Mouse (Mus musculus): ENCODE data around the gene Pnkd.
"Not testable (repeated sequence)": the region's sequence is repeated elsewhere in the genome, so short reads cannot be mapped to it uniquely, and the experiment has no call there.

Pnkd gene

DNA sequence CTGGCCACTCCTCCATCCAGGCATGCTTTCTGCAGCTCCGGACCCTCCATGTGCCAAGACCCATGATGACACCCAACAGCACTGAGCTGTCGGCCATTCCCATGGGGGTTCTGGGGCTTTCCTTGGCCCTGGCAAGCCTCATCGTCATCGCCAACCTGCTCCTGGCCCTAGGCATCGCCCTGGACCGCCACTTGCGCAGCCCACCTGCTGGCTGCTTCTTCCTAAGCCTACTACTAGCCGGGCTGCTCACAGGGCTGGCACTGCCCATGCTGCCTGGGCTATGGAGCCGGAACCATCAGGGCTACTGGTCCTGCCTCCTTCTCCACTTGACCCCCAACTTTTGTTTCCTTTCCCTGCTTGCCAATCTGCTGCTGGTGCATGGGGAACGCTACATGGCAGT lies 6.2 kb upstream of the Pnkd start, which contains the start of gene Gpbar1:
Gpbar1 (plus strand) TSS at position 13 of the 400 bp plus-strand sequence.
- DNase-seq (ENCODE audit: low spot score in 2 of 2) = no peak

GRCm38 (mm10) chr1:74278988-74279387 lies 5.7 kb upstream of the Pnkd start:
- no peak for DNase-seq (ENCODE audit: low spot score in 2 of 2)

- DNase-seq (ENCODE audit: low spot score in 2 of 2) = no peak
Measured at GRCm38 (mm10) chr1:74280591-74281325, 4.0 kb upstream of the Pnkd start.

DNA sequence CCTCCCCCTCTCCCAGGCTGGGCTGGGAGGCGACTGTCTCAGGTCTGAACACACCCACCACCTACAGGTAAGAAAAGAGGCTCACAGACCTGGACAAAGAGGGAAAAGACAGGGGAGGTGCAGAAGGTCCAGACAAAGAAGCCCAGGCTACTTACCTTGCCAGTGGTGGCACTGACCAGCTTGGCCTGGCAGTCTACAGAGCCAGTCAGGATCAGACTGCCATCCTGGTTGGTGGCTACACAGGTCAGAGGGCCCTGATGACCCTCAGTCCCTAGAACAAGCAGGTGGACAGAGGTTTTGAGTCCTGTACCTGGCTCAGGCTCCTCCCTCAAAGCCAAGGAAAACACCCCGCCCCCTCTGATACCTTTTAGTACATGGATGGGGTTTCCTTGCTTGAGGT lies 3.4 kb upstream of the Pnkd start:
- no peak for DNase-seq (ENCODE audit: low spot score in 2 of 2)

- no peak for DNase-seq (ENCODE audit: low spot score in 2 of 2)
Measured at GRCm38 (mm10) chr1:74281886-74282285, 2.8 kb upstream of the Pnkd start.

- DNase-seq (ENCODE audit: low spot score in 2 of 2) = no peak
Measured at GRCm38 (mm10) chr1:74282896-74283625, 1.7 kb upstream of the Pnkd start.

DNA sequence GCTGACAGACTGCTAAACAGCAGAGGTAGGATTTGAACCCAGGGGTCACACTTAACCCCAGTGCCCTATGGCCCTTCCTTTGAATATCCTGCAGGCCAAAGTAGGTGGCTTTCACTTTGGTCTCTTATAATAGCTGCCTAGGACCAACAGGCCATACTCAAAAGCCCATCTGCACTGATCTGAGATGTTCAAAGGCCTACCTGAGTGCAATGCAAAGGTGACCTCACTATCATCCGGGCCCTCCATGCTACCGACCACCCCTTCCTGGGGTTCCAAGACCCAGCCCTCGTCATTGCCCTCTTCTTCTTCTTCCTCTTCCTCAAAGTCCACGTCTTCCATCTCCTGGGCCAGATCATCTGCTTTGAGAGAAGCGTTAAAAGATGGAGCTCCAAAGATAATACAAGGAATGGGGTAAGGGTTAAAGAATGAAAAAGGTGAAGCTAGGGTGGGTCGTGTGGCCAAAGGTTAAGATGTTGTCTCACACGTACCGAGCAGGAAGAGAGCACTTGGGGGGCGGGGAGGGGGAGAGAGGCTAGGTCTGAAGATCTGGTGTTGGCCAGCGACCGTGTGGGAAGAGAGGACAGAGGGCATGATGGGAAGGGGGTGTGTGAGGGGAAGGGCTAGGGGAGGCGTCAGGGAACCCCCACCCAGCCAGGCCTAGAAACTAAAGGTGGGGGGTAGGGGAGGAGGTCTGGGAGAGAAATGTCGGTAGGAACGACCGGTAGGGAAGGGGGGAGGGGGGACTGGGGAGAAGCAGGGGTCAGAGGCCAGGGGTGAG lies 855 bp upstream of the Pnkd start:
- peak in 1 of 2 experiments; percentile 57 for DNase-seq (ENCODE audit: low spot score in 2 of 2)

- DNase-seq (ENCODE audit: low spot score in 2 of 2) = no peak
Measured at GRCm38 (mm10) chr1:74285212-74286010, 681 bp downstream of the Pnkd start.

DNA sequence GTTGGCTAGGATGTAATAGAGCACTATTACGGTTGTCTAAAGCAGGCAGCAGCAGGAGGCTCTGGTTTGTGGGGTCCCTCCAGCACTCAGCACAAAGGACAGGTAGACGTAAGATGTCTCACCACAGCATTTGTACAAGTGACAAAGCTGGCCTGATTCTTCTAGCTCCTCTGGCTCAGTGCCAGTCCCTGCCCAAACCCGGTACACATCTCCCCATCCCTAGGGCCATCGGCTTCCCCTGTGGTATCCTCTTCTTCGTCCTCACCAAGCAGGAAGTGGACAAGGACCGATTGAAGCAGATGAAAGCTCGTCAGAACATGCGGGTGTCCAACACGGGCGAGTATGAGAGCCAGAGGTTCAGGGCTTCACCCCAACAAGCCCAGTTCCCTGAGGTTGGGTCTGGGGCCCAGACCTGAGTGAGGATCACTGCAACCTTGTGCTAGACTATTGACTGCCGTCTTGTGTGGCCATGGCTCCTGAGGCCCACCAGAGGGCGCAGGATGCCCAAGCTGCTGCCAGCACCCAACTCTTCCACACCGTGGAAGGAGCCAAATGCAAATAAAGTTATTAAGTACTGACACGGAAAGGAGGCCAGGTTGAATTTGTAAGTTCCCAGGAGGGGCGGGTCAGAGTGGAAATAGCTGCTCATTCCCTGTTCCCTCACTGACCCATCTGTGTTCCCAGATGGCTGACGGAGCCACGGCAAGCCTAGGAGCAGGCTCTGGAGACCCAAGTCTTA lies 2.3 kb downstream of the Pnkd start:
- DNase-seq (ENCODE audit: low spot score in 2 of 2) = not testable (repeated sequence)

- DNase-seq (ENCODE audit: low spot score in 2 of 2) = no peak
Measured at GRCm38 (mm10) chr1:74288327-74288726, 3.6 kb downstream of the Pnkd start.

- DNase-seq (ENCODE audit: low spot score in 2 of 2) = no peak
Measured at GRCm38 (mm10) chr1:74289248-74289647, 4.5 kb downstream of the Pnkd start.

- DNase-seq (ENCODE audit: low spot score in 2 of 2) = no peak
Measured at GRCm38 (mm10) chr1:74289740-74290139, 5.0 kb downstream of the Pnkd start.

DNA sequence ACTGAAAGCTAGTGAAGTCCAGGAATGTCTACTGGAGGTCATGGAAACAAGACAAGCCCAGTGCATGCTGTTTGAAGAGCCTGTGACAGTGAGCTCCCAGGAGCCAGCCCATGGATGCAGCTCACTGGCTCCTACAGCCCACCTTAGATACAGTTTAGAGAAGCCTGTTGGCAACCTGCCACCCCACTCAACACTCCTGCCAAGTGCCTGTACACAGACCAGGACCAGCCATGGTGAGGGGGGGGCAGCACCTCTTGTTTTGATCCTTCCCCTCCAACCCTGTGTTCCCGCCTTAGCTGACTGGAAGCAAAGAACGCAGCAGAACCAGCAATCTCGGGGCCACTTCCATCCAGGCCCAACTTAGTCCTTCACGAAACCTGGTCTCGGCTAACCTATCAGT lies 5.4 kb downstream of the Pnkd start:
- no peak for DNase-seq (ENCODE audit: low spot score in 2 of 2)

- DNase-seq (ENCODE audit: low spot score in 2 of 2) = no peak
Measured at GRCm38 (mm10) chr1:74292331-74293020, 7.7 kb downstream of the Pnkd start.

- DNase-seq (ENCODE audit: low spot score in 2 of 2) = no peak
Measured at GRCm38 (mm10) chr1:74293306-74293960, 8.7 kb downstream of the Pnkd start.

DNA sequence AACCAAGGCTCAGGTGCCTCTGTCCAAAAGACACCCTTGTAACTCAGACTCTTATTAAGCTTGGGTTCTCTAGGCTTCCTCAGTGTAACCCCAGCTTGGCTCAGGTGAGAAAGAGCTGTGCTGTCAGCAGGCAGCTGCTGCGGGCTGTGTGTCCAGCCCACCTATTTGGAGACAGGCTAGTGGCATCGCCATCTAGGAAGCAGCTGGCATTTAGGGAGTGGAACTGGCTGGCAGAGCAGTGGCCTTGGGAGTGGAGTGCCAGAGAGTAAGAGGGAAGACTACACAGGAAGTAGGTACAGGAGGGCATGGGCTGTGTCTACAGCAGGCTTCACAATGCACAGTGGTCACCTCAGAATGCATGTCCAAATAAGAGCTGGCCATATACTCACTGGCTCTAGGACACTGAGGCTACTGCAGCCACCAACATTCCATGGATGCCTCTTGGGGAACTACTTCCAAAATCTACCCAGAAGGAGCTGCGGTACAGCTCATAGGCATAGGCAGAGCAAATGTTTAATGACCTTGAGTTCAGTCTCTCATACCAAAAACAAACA lies 9.4 kb downstream of the Pnkd start:
- DNase-seq (ENCODE audit: low spot score in 2 of 2) = no peak

GRCm38 (mm10) chr1:74294733-74295455 lies 10.2 kb downstream of the Pnkd start:
- no peak for DNase-seq (ENCODE audit: low spot score in 2 of 2)

DNA sequence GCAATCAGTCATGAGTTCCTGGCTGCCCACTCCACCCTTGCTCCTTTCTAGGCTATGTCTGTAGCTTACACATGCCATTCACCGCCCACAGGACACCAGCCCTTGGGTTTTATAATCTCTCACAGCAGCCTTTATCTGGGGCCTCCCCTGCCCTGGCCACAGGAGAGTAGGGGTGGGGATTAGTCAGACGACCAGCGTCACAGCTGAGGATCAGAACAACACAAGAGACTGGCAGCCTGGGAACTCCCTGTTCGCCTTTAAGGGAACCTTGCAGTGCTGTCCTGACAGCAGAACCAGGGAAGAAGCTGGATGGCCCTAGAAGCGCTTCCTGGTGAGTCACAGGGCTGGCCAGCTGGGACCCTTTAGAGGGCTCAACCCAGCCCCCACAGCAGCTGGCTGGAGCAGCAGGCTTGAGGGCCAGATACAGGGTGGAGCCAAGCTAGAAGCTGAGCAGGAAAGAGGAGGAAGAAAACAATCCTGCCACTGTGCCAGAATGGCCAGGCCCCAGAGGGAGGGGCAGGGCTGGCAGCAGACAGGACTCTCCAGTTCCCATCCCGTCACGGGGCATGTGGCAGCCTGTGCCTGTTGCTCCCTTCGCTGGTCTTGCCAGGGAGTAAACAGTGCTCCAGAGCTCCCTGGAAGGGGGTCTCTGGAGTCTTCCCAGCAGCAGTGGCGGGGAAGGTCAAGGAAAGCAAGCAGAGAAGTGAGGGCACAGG lies 10.9 kb downstream of the Pnkd start:
- peak; percentile 89 to 92 for DNase-seq (ENCODE audit: low spot score in 2 of 2)
